Mouse (Mus musculus): ENCODE measurements around the gene Elf1. TPM values are rescaled to one million over a fixed set of nuclear protein-coding genes. Genes with fewer than 3 reads are reported as not detected.
"Not testable (repeated sequence)": the region's sequence is repeated elsewhere in the genome, so short reads cannot be mapped to it uniquely, and the experiment has no call there.

Elf1 gene
- total and polyA plus RNA-seq, 2 experiments from 2014 or later: 2.1 to 7.2 TPM

DNA sequence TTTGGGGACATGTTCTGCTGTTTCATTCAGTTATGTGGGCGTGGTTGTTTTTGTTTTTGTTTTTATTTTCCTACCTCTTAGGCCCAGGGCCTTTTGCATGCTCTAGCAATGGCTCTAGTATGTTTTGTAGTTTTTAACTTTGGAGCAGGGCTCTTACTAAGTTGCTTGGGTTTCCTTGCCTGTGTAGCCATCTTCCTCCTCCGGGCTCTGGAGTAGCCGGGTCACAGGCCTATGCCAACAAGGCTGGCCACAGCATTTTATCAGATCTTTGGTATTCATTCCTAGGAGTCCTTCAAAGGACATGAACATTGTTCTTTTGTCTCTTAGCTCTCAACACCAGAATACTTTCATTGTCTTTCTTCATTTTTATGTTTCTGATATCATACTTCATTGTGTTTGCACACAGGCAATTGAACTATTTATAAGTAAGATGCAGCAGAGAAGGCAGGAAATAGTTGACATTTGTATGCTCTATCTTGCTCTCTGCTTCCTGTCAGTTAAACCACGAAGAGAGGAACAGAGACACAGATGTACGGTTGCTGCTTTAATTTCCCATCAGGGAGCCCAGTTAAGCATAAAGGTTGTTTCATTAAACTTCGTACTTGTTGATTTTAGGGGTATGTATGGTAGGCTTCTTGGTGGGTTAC lies 40.6 kb downstream of the Elf1 start:
- Histone ChIP-seq H3K4me2 (ENCODE audit: low read depth, low read length, poor library complexity, severe bottlenecking) (no peak overlapping the region), H3K36me3 (ENCODE audit: insufficient read depth, low read length) (no peaks in the 10 kb centered on the region), H3K27ac (ENCODE audit: low read depth, low read length) (no peak overlapping the region), H3K4me3 (ENCODE audit: low read depth, low read length) (no peak overlapping the region), H3K27me3 (ENCODE audit: insufficient read depth, low read length) (no peaks in the 10 kb centered on the region), H3K4me1 (ENCODE audit: insufficient read depth, low read length) (no peaks in the 10 kb centered on the region), H3K9me3 (ENCODE audit: low read length) (no peaks in the 10 kb centered on the region), H3K9ac (replicated peaks; ENCODE audit: low read length, poor library complexity, severe bottlenecking) (no peak overlapping the region)
- WGBS: 72% methylated on average over 6 of the region's 6 CpGs
- DNase-seq (ENCODE audit: low spot score): no peak
- no peak for TF ChIP-seq CTCF (IDR thresholded peaks at IDR 0.05)
- no peak for ATAC-seq (ENCODE audit: low FRiP score)

DNA sequence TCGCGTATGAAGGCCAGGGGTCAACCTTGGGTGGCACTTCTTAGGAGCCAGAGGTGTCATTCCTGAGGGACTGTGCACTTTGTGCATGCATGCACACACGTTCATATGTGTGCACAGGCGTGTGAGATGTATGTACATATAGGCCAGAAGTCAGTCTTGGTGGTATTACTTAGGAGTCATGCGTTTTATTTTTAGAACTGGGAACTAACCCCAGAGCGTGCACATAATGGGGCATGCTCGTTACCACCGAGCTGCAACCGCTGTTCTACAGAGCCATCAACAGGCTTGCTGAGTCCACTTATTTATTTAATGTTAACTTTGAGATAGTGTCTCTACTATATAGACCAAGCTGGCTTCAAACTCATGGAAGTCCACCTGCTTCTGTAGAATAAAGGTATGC lies 41.4 kb downstream of the Elf1 start:
- Histone ChIP-seq H3K36me3 (ENCODE audit: insufficient read depth, low read length) (no peaks in the 10 kb centered on the region), H3K27me3 (ENCODE audit: insufficient read depth, low read length) (no peaks in the 10 kb centered on the region), H3K4me1 (ENCODE audit: insufficient read depth, low read length) (no peaks in the 10 kb centered on the region), H3K9ac (replicated peaks; ENCODE audit: low read length, poor library complexity, severe bottlenecking) (no peak overlapping the region), H3K27ac (ENCODE audit: low read depth, low read length) (no peak overlapping the region), H3K9me3 (ENCODE audit: low read length) (no peaks in the 10 kb centered on the region), H3K4me3 (ENCODE audit: low read depth, low read length) (no peak overlapping the region), H3K4me2 (ENCODE audit: low read depth, low read length, poor library complexity, severe bottlenecking) (no peak overlapping the region)
- no peak for TF ChIP-seq CTCF (IDR thresholded peaks at IDR 0.05)
- ATAC-seq (ENCODE audit: low FRiP score): no peak
- DNase-seq (ENCODE audit: low spot score): no peak
- 93% methylated on average over 9 of the region's 9 CpGs for WGBS

DNA sequence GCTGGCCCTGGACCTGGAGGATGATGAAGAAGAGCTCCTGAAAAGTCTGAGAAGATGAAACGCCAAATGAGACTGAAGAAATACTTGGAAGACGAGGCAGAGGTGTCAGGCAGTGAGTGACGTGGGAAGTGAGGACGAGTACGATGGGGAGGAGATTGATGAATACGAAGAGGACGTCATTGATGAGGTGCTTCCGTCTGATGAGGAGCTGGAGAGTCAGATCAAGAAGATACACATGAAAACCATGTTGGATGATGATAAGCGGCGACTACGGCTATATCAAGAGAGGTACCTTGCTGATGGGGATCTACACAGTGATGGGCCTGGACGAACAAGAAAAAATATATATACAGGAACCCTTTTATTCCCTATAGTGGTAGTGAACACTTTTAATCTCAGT lies 45.1 kb downstream of the Elf1 start:
- H3K27ac ChIP-seq (ENCODE audit: low read depth, low read length); H3K4me1 ChIP-seq (ENCODE audit: insufficient read depth, low read length); H3K36me3 ChIP-seq (ENCODE audit: insufficient read depth, low read length); DNase-seq (ENCODE audit: low spot score); ATAC-seq (ENCODE audit: low FRiP score); H3K9me3 ChIP-seq (ENCODE audit: low read length); H3K9ac ChIP-seq (replicated peaks; ENCODE audit: low read length, poor library complexity, severe bottlenecking); H3K4me3 ChIP-seq (ENCODE audit: low read depth, low read length); H3K27me3 ChIP-seq (ENCODE audit: insufficient read depth, low read length); H3K4me2 ChIP-seq (ENCODE audit: low read depth, low read length, poor library complexity, severe bottlenecking): not testable (repeated sequence)
- WGBS: 92% methylated on average over 12 of the region's 12 CpGs

DNA sequence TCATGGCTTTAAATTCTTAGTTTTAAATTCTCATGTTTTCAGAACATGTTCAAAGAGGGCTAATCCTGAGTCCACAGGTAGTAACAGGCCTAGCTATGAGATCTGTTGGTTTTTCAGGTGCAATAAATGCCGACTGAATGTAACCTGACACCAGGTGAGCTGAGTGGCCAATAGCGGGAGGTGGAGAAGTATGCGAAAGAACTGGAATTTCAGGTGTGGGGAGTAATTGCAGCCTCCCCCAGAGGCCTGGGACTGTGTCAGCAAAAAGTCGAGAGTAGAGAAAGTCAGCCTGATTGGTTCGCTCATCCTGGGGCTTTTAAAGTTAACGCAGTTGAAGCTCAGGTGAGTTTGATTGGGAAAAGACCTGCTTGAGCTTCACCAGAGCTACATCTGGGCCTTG lies 46.7 kb downstream of the Elf1 start:
- DNase-seq (ENCODE audit: low spot score) (no peak), ATAC-seq (ENCODE audit: low FRiP score) (no peak)
- Histone ChIP-seq H3K9ac (replicated peaks; ENCODE audit: low read length, poor library complexity, severe bottlenecking) (no peak overlapping the region), H3K27me3 (ENCODE audit: insufficient read depth, low read length) (no peaks in the 10 kb centered on the region), H3K9me3 (ENCODE audit: low read length) (no peaks in the 10 kb centered on the region), H3K4me2 (ENCODE audit: low read depth, low read length, poor library complexity, severe bottlenecking) (no peak overlapping the region), H3K4me1 (ENCODE audit: insufficient read depth, low read length) (no peaks in the 10 kb centered on the region), H3K36me3 (ENCODE audit: insufficient read depth, low read length) (no peaks in the 10 kb centered on the region), H3K4me3 (ENCODE audit: low read depth, low read length) (no peak overlapping the region), H3K27ac (ENCODE audit: low read depth, low read length) (no peak overlapping the region)
- no peak for TF ChIP-seq CTCF (IDR thresholded peaks at IDR 0.05)
- WGBS: 75% methylated on average over 6 of the region's 6 CpGs

DNA sequence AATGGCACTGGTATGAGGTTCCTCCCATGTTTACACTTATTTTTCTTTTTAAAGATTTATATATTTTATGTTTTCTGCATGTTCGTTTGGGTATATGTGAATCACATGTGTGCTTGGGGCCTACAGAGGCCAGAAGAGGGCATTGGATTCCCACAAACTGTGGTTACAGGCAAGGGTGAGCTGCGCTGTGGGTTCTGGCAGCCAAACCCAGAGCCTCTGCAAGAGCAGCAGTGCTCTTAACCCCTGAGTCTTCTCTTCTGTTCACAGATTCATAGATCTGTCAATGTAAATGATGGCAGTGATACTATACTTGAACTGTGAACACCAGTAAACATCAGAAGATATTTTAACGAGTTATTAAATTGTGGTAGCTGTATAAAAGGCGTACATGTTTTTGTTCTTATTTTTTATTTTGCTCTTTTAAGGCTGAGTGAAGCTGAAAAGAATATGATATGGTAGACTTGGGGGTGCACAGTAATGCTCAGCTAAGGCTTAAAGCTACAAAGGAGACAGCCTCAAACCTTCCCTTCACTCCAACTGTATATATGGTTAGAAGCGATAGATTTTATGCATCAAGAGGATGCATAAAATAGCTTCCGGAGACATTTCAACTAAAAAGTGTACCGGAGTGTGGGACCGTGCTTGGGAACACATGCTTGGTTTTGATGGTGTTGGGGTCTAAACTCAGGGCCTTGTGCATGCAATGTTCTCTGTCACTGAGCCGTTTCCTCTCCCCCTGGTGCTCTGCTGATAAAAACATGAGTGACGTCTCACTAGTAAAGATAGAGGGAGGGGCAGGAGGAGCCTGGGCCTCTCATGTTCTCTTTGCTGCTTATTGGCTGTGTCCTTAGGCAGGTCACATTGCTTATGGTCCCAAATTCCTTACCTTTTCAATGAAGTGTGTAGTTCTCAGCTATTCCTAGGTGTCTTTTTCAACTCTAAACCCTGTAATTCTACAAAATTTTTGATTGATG lies 48.9 kb downstream of the Elf1 start:
- ATAC-seq (ENCODE audit: low FRiP score): no peak
- 80% methylated on average over 10 of the region's 10 CpGs for WGBS
- no peaks in the 10 kb centered on the region for H3K36me3 ChIP-seq (ENCODE audit: insufficient read depth, low read length)
- TF ChIP-seq CTCF (IDR thresholded peaks at IDR 0.05): no peak
- no peaks in the 10 kb centered on the region for H3K27me3 ChIP-seq (ENCODE audit: insufficient read depth, low read length)
- no peak overlapping the region for H3K4me2 ChIP-seq (ENCODE audit: low read depth, low read length, poor library complexity, severe bottlenecking)
- H3K4me3 ChIP-seq (ENCODE audit: low read depth, low read length): no peak overlapping the region
- H3K9me3 ChIP-seq (ENCODE audit: low read length): no peaks in the 10 kb centered on the region
- H3K4me1 ChIP-seq (ENCODE audit: insufficient read depth, low read length): no peaks in the 10 kb centered on the region
- no peak overlapping the region for H3K27ac ChIP-seq (ENCODE audit: low read depth, low read length)
- no peak for DNase-seq (ENCODE audit: low spot score)
- H3K9ac ChIP-seq (replicated peaks; ENCODE audit: low read length, poor library complexity, severe bottlenecking): no peak overlapping the region

DNA sequence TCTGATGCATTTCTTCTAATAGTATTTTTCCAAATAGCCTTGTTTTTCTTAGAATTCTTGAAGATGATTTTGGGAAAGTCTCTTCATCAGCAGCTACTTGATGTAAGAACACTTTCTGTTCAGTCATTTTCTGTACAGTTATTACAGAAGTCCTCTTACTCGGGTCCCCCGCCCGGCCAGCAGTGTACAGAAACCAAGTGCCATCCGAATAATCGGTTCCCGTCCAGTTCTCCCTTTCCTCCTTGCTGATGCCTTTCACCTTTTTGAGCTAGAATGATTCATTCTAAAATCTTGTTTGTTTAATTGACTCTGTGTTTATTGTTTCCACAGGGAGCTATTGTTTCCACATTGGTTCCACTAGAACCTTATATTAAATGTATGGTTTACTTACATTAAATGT lies 49.8 kb downstream of the Elf1 start:
- Histone ChIP-seq H3K4me3 (ENCODE audit: low read depth, low read length) (no peak overlapping the region), H3K4me1 (ENCODE audit: insufficient read depth, low read length) (no peaks in the 10 kb centered on the region), H3K27me3 (ENCODE audit: insufficient read depth, low read length) (no peaks in the 10 kb centered on the region), H3K9ac (replicated peaks; ENCODE audit: low read length, poor library complexity, severe bottlenecking) (no peak overlapping the region), H3K36me3 (ENCODE audit: insufficient read depth, low read length) (no peaks in the 10 kb centered on the region), H3K9me3 (ENCODE audit: low read length) (no peaks in the 10 kb centered on the region), H3K4me2 (ENCODE audit: low read depth, low read length, poor library complexity, severe bottlenecking) (no peak overlapping the region), H3K27ac (ENCODE audit: low read depth, low read length) (no peak overlapping the region)
- DNase-seq (ENCODE audit: low spot score) (no peak), ATAC-seq (ENCODE audit: low FRiP score) (no peak)
- 92% methylated on average over 6 of the region's 6 CpGs for WGBS
- TF ChIP-seq CTCF (IDR thresholded peaks at IDR 0.05): no peak
